Mouse (Mus musculus) brain, embryonic 18.5 days (tissue): ENCODE measurements around the gene Ankrd23.
"Not testable (repeated sequence)": the region's sequence is repeated elsewhere in the genome, so short reads cannot be mapped to it uniquely, and the experiment has no call there.

Source experiments
- DNase-seq: peaks from one replicate; pipeline ENCODE4 v3.0.0-alpha.2; 2012; ENCODE audit warnings: low read depth, low spot score

Gene Ankrd23

DNA sequence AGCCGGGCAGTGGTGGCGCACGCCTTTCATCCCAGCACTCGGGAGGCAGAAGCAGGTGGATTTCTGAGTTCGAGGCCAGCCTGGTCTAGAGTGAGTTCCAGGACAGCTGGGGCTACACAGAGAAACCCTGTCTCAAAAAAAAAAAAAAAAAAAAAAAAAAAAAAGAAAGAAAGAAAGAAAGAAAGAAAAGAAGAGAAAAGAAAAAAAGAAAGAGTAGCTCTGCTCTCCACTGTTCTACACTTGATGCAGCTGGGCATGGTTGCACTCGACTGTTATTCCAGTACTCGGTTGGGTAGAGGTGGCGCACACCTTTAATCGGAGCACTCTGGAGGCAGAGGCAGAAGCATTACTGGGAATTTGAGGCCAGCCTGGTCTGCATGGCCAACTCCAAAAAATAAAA, at the start of gene Ankrd23:
Gene Ankrd23, minus strand, starts transcription at position 101 of the 400 bp plus-strand sequence.
- DNase-seq, result not testable (repeated sequence)

DNA sequence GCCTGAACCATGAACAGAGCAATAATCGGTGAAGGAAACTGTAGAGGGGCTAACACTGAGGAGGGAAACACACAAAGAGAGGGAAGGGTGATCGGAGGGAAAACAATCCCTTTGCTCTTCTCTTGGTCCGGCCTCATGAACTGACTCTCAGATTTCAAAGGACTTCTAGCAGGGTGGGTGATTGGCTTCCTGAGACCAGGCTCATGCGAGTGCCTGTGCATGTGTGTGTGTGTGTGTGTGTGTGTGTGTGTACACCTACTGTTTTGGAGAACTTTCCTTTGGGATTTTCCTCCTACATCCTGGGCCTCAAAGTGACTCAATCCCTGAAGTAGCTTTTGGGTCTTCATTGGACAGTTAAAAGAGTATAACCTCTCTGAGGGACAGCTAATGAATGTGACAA, 49.6 kb upstream of the Ankrd23 start:
- DNase-seq, result no peak

DNA sequence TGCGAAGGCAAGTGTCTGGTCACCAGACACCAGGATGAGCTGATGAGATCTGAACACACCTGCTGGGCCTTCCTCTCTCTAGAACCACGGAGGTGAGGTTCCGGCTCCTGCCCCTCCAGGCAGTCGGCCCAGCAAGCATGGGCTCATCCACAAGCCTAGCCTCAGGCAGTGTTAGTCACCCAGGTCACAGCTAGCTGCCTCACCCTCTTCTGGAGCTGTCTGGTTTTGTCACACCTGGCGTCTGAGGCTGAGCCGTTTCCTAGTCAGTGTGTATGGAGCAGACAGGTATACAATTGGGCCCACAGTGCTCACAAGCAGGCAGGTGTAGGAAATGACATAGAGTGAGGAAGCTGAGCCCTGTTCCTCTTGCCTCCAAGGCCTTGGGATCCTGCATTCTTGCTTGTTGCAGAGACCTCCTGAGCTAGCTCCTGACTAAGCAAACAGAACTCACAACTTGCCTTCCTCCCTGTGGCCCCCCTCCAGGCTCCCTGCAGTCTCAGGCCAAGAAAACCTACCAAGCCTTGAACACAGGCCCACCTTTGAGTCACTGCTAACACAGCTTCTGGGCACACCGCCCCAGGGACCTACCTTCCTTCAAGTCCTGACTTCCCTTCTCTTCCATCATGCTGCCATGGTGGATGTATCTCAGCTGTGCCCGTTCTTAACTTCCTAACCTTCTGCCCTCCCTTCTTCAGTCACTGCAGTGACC, 46.9 kb upstream of the Ankrd23 start:
- DNase-seq, result no peak

DNA sequence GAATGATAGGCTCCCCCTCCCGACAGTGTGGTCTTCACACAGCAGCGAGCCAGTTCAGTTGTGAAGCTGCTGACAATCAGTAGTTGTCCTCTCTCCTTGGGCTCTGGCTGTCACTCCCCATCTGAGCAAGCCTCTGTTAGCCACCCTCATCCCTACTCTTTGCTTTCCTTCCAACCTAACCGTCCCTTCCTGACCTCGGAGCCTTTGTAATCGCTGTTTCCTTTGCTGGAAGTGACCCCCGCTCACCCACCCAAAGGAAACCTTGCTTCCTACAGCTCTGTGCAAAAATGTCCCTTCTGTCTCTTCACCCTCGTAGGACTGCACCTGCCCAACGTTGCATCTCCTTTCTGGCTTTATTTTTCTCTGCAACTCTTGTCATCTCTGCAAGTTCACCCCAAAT, 45.5 kb upstream of the Ankrd23 start:
- DNase-seq, result no peak

DNA sequence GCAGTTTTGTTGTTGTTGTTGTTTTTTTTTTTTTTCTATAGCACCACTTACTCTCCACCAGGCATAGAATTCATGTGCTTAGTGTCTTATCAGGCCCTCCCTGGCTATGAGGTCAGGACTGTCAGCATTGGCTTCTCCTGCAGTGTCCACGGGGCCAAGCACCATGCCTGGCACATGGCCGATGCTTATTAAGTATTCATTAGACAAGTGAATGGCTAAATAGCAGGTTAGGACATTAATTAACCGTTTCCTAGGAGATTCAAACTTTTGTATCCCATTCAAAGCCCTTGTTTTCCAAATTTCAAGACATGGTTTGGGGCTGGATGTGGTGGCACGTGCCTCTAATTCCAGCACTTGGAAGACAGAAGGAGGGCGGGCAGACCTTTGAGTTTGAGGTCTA, 44.6 kb upstream of the Ankrd23 start:
- DNase-seq, result no peak

DNA sequence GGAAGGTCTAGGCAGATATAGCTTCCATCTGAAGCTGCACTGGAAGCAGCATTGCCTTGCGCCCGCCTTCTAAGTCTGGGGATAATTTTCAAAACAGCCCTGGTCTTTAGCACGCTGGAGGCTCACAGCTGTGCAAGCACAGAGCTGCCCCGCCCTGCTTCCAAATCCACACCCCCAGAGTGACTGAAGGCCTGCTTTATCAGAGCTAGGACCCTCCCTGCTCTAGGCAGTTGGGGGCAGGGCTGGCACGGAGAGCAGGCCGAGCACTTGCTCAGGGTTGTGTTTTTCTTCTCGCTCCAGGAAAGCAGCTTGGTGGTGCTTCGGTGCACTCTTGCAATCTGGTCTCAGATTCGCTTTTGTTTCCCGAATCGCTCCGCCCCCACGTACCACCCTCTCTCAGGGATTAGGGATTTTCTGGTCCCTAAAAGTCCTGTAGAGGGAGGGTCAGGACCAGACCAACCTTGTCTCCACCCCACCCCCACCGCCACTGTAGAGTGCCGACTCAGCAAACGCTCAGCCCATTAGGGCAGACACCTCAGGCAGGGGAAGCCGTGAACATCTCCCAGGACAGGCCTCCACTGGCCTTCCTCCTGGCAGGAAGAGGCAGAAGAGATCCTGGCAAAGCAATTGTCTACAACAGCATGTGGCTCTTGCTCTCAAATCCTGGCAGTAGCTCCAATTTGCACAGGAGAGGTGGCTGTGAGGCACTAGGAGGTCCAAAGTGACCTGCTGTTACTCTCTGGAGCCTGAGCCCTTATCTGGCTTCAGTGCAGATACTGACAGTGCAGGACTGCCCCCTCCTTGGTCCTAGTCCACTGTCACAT, 43.9 kb upstream of the Ankrd23 start:
- no peak for DNase-seq

DNA sequence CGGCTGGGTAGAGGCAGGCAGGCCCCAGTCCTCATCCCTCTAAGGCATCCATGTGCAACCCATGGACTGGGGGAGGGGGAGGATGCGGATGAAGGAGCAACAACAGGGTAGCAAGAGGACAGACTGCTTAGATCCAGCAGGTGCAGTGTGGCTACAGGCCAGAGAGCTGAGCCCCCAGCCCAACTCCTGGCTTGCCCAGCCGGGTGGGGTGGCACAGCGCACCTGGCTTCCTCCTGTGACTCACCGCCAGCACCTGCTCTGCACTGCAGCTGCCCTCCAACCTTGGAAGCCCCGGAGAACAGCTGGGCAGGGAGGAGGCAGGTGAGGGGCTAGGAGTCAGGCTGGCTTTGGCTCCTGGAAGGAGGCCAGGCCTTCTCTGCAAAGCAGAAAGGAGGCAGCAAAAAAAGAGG, 43.3 kb upstream of the Ankrd23 start:
- no peak for DNase-seq

DNA sequence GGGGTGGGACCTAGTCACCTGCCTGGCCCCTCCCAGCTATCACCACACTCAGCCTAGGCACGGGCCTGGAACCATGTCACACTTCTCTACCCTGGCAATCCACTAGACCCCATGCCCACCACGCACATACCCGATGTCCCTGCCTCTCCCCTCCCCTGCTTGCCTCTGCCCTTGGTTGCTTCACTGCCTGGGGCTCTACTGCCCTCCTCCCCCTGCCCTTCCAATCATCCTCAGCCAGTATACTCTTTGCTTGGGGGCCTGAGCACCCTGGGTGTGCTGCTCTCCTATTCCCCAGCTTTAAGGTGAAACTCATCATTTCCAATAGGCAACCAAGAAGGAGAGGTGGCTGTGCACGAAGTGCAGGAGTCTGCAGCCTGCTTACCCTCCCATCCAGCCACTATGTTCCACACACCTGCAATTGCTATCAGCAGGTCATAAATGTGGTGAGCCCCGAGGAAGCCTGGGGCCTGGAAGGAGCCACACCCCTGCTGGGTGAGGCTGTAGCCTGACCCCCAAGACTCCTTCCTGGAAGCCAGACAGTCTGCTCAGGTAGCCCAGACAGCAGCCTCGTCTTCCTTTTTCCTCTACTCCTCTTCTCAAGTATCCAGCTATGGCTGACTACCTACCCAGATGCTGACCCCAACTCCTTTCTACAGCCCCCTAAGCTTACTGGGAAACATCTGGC, 40.5 kb upstream of the Ankrd23 start:
- DNase-seq, result no peak

DNA sequence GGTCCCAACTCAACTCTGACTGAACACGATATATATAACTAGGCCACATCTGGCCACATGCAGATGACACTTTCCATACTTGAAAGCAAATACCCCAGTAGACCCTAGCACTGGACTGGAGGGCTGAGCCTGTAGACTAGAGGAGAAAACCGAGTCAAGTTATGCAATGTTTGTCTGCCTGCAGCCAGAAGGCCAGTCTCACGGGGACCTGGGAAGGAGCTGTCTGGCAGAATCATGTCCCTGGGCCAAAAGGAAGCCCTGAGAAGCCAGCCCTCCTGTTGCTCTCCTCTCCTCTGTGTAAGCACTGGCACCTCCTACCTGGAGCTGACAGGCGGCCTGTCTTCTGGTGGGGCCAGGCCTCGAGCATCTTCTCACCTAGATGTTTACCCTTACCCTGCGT, 38.7 kb upstream of the Ankrd23 start:
- no peak for DNase-seq

DNA sequence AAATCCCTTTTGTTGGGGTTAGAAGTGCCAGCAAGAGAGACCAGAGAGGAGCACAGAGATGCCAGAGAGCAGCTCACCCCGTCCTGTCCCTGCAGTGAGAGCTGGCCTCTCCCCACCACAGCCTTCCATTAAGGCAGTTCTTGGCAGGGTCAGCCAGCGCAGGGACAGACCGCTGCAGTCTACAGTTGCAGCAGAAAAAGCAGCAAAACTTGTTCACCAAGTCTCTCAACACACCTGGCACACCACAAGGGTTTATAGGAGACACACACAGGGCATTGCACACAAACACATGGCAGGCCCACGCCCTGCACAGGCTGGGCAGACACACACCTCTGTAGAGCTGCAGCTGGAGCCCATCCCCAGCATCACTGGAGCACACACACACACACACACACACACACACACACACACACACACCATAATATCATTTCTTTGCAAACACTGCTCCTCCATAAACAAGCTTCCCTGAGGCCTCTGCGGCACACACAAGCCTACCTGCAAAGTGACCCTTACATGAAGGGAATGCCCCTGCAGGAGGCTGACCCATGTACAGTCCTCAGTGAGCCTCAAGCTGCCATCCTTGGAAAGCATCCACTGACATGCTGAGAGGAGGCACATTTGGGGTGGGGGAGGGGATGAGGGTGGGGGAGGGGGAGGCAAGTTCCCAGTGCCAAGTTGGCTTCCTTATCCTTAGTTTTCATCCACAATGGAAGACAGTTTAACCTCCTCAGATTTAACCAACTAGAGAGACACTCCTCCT, 37.7 kb upstream of the Ankrd23 start:
- DNase-seq, result no peak

DNA sequence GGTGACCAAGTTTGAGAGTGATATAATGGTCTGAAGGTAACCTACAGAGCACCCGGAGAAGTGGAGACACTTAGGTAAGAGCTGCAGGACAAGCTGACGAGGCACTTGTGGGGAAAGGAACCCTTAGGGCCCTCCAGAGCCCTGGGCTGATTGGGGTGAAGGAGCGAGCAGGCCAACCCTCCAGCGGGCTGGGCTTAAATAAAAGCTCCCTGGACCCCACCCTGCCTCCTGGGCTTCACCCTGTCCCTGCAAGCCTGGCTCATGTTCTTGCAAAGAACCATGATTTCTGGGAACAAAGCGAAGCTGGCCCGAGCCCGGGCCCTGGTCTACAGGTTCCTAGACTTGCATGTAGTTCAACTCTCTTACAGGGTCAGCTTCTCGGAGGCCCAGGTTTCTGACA, 36.8 kb upstream of the Ankrd23 start:
- no peak for DNase-seq

DNA sequence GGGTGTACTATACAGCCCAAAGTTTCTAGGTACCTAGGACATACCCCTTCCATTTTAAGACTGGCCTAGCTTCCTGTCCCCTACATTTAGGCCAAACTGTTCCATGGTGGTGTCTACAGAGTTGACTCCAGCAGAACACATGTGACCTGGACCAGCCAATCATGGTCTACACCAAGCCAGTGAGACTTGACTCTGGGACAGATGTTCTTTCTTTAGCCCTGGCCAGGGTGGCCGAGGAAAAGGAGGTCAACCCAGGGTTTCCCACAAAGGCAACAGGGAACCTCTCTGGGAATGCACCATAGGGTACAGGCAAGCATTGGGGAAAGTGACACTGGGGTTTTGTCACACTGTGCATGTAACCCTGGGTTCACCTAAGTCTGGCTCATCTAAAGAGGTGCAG, 36.0 kb upstream of the Ankrd23 start:
- DNase-seq, result no peak

DNA sequence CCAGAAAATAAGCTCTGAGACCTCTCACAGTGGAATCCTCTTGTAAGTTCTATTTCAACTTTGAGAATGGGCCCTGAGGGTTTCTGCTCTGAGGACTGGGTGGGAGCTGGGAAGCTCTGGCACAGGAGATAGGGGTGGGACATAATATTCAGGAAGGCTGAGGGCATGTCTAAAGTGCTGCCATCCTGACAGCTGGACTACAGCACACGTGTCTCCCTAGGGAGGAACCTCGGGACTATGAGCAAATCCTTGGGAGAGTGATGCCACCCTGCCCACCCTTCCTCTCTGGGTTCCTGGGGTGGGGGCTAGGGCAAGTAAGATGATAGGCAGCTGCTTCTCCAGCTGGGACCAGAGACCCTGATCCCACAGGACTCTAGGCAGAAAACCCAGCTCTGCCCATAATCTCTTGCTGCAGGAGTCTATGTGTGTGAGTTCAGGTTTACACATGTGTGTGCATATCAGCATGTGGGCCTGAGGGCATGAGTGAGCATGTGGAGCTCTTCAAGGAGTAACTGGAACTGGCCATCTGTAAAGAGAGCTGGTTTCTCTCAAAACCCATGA, 35.5 kb upstream of the Ankrd23 start:
- DNase-seq, result no peak

DNA sequence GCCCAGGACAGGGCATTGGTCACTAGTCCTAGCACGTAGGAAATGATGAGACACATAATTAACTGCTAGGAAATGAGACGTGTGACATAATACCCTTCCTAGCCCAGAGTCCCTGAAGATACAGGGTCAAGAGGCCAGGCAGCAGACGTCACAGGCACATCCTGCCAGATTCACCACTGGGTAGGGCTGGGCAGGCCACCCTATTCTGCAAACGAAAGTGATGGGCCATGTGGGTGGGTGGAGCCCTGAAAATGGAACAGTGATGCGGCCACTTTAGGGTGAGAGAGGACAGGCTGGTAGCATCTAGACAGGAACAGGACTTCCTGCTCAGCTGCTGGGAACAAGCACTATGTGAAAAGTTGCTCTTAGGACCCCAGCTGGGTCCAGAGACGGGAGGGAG, 34.9 kb upstream of the Ankrd23 start:
- no peak for DNase-seq

DNA sequence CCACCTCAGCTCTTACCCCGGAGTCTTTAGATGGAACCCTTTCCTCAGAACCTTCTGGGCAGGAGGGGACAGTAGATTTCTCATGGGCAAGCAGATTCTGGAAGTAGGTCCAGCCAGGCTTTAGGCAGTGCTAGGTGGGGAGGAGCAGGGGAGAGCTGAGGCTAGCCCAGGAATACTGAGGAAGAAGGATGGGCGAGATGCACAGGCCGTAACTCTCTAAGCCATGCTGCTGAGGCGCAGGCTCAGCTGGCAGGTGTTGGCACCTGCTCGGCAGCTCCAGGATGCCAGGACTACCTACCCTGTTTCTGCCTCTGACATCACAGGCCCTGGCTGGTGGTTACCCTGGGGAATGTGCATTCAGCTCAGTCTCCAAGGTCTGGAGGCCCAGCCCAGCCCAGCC, 33.6 kb upstream of the Ankrd23 start:
- DNase-seq, result no peak

DNA sequence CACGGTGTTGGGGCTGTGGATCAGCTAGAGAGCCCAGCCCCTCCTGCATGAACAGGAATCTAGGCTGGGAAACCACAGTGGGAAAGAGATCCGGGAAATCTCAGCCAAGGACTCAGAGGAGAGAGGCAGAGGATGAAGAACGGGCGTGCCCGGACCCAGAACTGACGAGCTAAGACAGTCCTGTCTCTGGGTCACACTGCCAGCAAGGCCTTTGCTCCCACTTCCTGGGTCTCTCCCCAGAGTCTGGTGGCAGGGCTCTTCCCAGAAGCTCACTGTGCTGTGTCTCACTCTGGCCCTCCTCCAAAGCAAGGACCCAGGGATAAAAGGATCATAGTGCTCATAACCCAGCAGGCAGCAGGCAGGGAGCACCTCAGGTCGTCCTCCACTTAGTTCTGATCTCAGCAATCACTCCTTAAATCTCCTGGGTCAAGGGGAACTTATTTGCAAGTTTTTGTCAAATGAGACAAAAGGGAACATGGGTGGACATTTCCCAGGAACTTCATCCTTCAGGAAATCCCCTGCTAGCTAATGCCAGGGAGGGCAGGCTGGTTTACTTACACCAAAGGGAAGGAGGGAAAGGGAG, 33.1 kb upstream of the Ankrd23 start:
- no peak for DNase-seq

DNA sequence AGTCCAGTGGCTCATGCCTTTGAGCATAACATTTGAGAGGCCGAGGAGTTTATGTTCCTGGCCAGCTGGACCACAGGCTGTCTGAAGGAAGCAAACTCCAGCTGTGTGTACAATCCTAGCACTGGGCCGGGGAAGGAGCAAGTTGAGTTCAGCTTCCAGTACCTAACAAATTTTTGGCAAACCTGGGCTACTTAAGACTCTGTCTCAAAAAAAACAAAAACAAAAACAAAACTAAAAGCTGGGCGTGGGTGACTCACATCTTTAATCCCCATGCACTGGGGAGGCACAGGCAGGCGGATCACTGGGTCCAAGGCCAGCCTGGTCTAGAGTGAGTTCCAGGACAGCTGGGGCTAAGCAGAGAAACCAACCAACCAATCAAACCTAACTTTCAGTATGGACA, 32.1 kb upstream of the Ankrd23 start:
- no peak for DNase-seq

DNA sequence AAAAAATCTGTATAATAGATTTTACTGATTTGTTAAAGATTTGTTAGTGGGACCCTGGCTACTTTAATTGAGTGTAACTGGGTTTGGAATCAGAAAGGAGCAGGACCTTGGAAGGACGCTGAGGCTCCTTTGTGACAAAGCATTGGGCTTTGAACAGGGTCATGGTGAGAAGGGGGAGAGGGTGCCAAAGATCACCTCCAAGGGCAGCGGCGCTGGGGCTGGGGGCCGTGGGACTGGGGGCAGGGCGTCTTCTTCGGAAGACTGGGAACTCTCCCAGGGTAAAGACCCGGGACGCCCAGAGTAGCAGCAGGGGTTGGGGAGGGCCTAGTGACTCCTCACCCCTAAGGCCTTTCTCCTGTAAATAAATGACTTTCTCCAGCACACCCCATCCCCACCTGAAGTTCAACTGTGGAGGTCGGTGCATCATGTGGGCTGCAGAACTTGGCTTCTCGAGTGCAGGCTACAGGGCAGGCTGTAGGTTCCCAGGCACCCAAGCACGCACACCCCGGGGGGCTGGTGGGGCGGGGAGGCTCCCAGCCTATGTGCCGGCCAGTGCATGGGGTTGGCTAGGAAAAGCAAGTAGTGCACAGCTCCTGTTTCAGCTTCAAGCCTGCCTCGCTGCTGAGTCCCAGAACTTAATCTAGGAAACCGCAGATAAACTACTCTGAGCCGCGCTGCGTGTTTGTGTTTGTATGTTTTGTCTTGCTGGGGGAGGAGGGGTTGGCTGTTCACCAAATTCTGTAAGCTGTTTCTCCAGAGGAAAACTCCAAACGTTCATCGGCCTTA, 31.3 kb upstream of the Ankrd23 start:
- DNase-seq, result no peak

DNA sequence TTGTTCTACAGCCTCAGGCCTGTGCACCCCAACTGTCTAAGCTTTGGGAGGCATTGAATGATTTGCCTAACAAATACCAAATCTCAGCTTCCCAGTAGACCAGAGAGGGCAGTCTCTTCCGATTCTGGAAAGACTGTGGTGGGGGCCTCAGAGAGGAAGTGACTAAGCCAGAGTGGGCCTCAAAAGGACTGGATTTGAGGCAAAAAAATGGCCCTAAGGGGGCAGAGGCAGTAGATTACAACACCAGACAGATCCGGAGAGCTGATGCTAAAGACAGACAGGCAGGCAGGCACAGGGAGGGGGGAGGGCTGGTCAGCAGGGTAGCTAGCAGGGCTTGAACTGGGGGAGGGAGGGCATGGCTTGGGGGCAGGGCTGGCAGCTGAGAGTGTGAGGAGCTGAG, 29.7 kb upstream of the Ankrd23 start:
- DNase-seq, result no peak

DNA sequence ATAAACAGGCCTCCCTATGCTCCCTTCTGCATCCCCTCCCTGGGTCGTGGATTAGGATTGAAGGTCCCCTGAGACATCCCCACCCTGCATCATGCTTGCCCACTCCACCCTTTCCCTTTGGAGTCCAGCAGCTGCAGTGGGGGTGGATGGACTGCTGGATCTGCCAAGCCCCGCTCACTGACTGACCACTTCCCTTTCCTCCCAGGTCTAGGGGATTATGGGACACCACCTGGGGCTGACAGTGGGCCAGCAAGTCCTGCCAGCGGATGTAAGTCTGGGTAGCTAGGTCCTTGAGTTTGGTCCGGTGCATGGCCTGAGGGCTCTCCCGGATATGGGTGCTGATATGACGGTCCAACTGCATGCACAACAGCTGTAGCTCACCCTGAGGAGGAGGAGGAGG, 27.4 kb upstream of the Ankrd23 start:
- no peak for DNase-seq
